Mouse (Mus musculus): ENCODE results near the gene Sytl3.
"Not testable (repeated sequence)": the region's sequence is repeated elsewhere in the genome, so short reads cannot be mapped to it uniquely, and the experiment has no call there.

Sytl3 gene

DNA sequence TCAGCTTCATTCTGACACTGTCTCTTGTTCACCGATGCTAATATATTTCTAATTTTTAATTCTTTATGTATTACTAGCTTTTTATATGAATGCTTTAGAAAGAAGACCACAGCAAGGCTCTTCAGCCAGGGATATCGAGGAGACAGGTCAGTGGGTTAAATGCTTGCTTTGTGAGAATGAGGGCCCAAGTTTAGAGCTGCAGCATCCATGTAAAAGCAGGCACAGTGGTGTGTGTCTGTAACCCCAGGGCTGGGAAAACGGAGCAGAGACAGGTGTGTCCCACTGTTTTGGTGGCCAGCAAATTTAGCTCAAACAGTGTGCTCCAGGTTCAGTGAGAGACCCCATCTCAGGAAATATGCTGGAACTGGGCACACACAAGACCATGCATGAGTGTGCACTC is 11.4 kb upstream of the Sytl3 start:
- peak; percentile 83 for DNase-seq

DNA sequence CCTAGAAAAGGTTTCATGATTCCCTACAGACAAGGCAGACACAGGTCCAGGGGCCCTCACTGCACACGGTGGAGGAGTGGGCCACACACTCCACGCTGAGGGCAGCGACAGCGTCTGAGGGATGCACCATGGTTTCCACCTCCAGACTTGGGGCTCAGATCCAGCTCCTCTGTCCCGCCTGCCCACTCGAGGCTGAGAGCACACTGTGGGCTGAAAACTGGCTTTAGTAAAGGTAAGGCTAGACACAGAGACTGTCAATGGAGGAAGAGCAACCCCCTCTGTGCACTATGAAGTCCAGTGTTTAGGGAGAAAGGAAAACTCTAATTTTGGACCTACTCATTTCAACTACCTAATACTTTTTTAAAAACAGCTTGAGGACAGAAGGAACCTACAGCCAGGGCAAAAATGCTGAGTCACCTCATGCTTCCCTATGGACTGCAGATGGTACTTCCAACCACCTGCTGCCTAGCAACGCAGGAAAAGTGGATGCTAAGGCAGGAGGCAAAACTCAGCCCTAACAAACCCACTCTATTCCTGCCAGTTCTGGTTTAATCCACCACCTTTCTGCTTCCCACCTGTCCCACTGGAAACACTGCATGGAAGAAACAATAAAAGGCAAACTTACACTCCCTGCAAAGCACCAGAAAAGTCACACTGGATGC is 7.9 kb upstream of the Sytl3 start:
- DNase-seq: peak; percentile 88

- peak; percentile 92 for DNase-seq
Observed at GRCm38 (mm10) chr17:6653341-6653946, 5.4 kb upstream of the Sytl3 start.

- DNase-seq: peak; percentile 97
Observed at GRCm38 (mm10) chr17:6655087-6655511, 3.8 kb upstream of the Sytl3 start.

- peak; percentile 99 for DNase-seq
Observed at GRCm38 (mm10) chr17:6655567-6656281, 3.2 kb upstream of the Sytl3 start, which contains the start of gene Dynlt1f. Gene Dynlt1f (minus strand): TSS chr17:6655900.

DNA sequence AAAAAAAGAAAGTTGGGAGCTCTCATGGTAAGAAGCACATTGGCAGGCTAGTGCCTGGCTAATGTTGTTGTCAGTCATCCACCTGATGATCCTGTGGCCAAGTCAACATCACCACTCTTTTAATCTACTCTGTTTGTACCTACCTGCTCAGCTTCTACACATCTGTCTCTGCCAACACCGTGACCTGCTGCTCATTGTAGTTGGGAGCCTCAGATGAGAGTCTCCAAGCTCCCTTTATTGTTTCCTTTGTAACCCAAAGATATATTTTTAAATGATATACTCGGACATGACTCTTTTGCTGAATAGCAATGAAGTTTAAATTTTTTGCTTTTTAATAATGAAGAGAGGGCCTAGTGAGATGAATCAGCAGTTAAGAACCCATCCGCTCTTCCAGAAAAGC is 2.4 kb upstream of the Sytl3 start:
- peak; percentile 94 for DNase-seq

GRCm38 (mm10) chr17:6660589-6660988 is 1.7 kb downstream of the Sytl3 start:
- DNase-seq: peak; percentile 94

DNA sequence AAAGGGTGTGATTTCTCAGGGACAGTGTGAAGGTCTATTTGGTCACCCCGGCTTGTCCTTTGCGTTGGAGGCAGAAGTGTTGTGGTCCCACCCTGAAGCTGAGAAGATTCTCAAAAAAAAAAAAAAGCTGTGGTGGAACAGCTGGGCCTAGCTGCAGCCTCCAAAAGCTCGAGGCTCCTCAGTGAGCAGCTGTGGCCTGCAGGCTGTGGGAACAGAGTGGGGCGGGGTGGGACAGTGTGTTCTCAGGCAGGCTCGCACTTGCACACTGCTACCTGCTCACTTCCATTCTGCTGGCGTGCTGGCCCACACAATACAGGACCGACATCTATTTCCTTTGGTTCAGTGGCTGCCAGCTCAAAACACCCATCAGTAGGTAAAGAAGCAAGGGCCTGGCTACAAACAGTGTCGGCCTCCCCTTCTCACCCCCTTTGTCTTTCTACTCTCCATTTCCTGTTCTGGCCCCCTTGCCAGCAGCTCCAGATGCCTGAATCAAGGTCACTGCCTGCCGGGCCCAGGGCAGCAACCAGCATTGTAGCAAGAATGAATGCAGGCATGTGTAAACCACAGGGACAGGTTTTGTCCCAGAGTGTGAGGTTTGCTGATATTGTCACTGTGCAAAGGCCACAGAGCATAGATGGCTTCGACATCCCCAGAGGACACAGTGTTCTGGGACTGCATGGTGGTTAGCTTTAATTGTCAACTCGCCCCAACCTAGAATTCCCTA is 2.4 kb downstream of the Sytl3 start:
- DNase-seq: peak; percentile 98

- DNase-seq: peak; percentile 79
Observed at GRCm38 (mm10) chr17:6662840-6663239, 3.9 kb downstream of the Sytl3 start.

DNA sequence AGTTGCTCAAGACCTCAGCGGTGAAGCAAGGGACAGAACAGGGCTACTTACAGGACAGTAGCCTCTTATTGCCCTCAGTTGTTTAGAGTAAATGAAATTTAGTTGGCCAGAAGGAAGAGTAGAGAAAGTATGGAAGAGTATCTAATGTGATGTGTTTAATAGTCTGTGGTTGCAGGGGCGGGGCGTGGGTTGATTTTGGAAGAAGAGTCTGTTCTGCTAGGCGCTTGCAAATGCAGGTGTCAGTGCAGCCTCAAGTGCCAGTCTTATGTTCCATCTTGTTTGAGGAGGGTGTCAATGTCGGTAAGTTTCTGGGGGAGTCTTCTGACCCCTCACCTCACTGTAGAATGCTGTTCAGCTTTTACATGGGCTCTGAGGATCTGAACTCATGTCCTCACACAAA is 6.5 kb downstream of the Sytl3 start:
- peak; percentile 39 for DNase-seq

DNA sequence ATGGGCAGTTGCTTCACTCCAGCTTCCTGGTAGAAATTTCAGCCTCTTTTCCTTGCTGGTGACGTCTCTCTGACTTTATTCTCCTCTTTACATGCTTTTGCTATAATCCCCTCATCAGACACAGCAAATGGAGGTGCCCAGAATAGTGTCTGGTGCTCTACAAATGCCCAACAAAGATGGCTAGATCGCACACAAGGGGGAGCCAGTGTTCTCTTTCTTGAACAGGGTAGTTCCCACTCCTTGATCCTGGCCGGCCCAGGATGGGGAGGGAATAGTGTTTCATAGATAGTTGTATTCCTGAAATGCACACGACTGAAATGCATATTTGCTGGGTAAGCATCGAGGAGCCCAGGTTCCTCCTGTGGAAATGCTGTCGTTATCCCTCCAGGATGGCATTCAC is 9.6 kb downstream of the Sytl3 start:
- not testable (repeated sequence) for DNase-seq

DNA sequence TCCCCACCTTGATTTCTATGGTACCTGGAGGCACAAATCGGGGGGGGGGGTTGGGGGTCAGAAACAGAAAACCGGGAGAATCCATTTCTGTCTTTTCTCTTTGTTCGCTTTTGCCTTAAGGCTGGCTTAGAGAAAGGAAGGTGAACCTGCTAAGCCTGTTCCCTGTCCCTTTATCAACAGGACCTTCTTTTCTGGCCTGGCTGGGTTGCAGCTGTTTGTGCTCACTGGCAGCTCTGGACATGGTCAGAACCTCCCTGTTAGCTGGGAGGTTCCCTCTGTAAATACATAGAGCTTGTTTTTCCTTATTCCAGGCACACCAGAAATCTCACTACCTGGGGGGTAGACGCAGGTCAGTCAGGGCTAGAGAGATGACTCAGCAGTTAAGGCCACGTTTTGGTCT is 15.4 kb downstream of the Sytl3 start:
- DNase-seq: peak; percentile 61

DNA sequence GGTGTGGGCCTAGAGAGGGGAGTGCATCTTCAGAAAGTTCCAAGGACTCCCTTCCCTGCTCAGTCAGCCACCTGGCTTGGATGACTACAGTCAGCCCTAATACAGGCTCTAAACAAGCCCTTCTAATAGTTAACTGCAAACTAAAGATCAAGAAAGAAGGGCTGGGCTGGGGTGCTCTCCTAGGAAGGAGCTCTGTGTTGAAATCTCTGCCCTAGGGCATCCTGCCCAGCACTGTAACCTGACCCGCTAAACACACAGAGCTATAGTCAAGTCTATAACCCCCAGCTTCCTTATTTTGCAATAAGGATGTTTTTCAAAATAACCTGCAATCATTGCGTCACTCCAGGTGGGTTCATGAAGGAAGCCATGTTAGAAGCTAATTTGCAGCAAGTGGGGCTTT is 19.2 kb downstream of the Sytl3 start:
- peak; percentile 74 for DNase-seq

- not testable (repeated sequence) for DNase-seq
Observed at GRCm38 (mm10) chr17:6681721-6682120, 22.8 kb downstream of the Sytl3 start.

GRCm38 (mm10) chr17:6683702-6684101 is 24.8 kb downstream of the Sytl3 start:
- DNase-seq: not testable (repeated sequence)

GRCm38 (mm10) chr17:6684464-6685287 is 25.8 kb downstream of the Sytl3 start:
- DNase-seq: peak; percentile 69

- peak; percentile 97 for DNase-seq
Observed at GRCm38 (mm10) chr17:6685288-6685818, 26.5 kb downstream of the Sytl3 start.

DNA sequence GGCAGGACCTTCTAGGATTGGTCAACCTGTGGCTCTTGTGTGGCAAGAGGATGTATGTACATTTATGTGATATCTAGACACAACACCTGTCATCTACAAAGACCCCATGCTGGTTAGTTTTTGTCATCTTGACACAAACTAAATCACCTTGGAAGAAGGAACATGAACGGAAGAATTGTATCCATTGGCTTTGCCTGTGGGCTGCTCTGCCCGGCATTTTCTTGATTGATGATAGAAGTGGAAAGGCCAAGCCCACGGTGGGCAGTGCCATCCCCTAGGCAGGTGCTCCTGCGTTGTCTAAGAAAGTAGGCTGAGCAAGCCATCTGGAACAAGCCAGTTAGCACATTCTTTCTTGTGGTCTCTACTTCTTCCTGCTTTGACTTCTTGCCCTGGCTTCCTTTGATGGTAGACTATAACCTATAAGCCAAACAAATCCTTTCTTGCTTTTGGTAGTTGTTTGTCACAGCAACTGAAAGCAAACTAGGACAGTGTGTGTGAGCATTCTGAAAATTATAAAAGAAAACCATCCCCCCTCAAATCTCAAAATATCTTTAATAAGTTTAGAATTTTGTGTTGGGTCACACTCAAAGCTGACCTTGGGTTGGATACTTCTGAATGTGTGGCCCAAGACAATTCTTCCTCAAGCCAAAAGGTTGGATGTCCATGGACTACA is 27.5 kb downstream of the Sytl3 start:
- peak; percentile 84 for DNase-seq

DNA sequence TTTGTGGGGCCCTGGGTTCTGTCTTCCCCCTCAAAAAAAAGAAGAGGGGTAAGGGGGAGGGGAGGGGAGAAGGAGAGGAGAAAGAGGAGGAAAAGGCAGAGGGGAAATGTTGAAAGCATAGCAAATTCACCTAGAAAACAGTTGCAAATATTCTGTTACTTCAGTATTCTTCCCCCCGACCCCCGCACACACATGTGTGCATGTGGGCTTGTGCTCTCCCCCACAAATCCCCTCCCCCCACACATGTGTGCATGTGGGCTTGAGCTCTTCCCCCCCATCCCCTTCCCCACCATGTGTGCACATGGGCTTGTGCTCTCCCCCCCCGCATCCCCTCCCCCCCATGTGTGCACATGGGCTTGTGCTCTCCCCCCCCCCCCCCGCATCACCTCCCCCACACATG is 30.5 kb downstream of the Sytl3 start:
- peak; percentile 86 for DNase-seq

GRCm38 (mm10) chr17:6691596-6691995 is 32.7 kb downstream of the Sytl3 start:
- peak; percentile 95 for DNase-seq

DNA sequence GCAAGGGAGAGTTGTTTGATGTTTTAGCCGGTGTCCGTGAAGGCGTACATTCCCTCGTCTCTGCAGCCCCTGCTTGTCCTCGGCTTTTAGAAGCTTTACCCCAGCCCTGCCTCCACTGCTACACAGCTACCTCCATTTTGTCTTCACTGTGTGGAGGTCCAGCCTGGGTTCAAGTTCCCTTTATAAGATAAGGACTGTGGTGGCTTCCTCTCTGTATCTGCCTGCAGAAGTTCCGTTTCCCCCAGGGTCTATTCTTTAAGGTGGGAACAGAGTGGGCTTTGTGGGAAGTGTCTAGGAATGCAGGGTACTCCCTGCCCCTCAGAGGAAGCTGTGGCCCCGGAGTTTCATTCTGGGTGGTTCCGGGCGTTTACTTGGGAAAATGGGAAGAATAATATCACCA is 36.8 kb downstream of the Sytl3 start:
- DNase-seq: peak; percentile 87

Measured in heart, adult 11 months (tissue).